ENCODE assay signal across 7 mouse cellular contexts in genomic region chr8:115249688-115250366, GRCm38 (mm10).
A peak's percentile ranks its signal among the peaks of the same experiment; 100 is the strongest.
DNase-seq lines count a peak whose midpoint lies in the region; ATAC-seq lines count a peak whose summit lies in the region.

No protein-coding gene starts in this region.

- H3K27ac ChIP-seq in neural tube, embryonic 11.5 days (ENCODE audit: low read depth, low read length), result no peak overlapping the region
- no peak overlapping the region for H3K27ac ChIP-seq in heart, embryonic 12.5 days (ENCODE audit: poor library complexity, severe bottlenecking)
- H3K27ac ChIP-seq in midbrain, embryonic 10.5 days (replicated peaks), result no peak overlapping the region

- no peak for ATAC-seq in neural tube, embryonic 11.5 days (ENCODE audit: insufficient read depth, low FRiP score, low TSS enrichment)
- ATAC-seq in heart, embryonic 12.5 days (ENCODE audit: insufficient number of reproducible peaks, low FRiP score), result no peak

- no peak overlapping the region for H3K4me3 ChIP-seq in neural tube, embryonic 11.5 days (ENCODE audit: low read depth, low read length)
- 0 out of 2 replicates have a peak overlapping the region, but pooled peaks have one; percentile 14 for H3K4me3 ChIP-seq in heart, embryonic 12.5 days
- peak overlapping the region; percentile 24; the same call in 1 of the 2 replicates for H3K4me3 ChIP-seq in midbrain, embryonic 10.5 days

- 0 out of 2 replicates have a peak, but pooled peaks cover 5% of the 10 kb centered on the region for H3K27me3 ChIP-seq in neural tube, embryonic 11.5 days (ENCODE audit: control insufficient read depth, insufficient read depth, low read length)
- H3K27me3 ChIP-seq in heart, embryonic 12.5 days (replicated peaks), result 0 out of 2 replicates have a peak, but pooled peaks cover 4% of the 10 kb centered on the region
- peaks cover 45% of the 10 kb centered on the region for H3K27me3 ChIP-seq in midbrain, embryonic 10.5 days (ENCODE audit: low read depth, poor library complexity, severe bottlenecking)

- H3K4me1 ChIP-seq in neural tube, embryonic 11.5 days (ENCODE audit: control insufficient read depth, insufficient read depth, low read length), result no peaks in the 10 kb centered on the region
- H3K4me1 ChIP-seq in heart, embryonic 12.5 days (replicated peaks), result peaks cover 8% of the 10 kb centered on the region; the same call in 1 of the 2 replicates
- peaks cover 10% of the 10 kb centered on the region for H3K4me1 ChIP-seq in midbrain, embryonic 10.5 days

- no peak for DNase-seq in neural tube, embryonic 11.5 days (ENCODE audit: low spot score)
- no peak for DNase-seq in neural tube, embryonic 10.5 days (ENCODE audit: extremely low spot score, low spot score)
- DNase-seq in kidney, adult 18-20 months, result peak; percentile 14
- no peak for DNase-seq in midbrain, embryonic 10.5 days (ENCODE audit: low spot score)
- DNase-seq in T-cell, adult 2 months (ENCODE audit: low spot score), result no peak
- DNase-seq in frontal cortex, postnatal 14 days (ENCODE audit: low spot score in 2 of 2), result no peak

- 0 out of 2 replicates have a peak overlapping the region, but pooled peaks have one; percentile 21 for H3K4me2 ChIP-seq in neural tube, embryonic 11.5 days (ENCODE audit: low read depth)
- H3K4me2 ChIP-seq in heart, embryonic 12.5 days, result peak overlapping the region; percentile 54

- no peak overlapping the region for H3K9ac ChIP-seq in neural tube, embryonic 11.5 days (ENCODE audit: low read length)
- H3K9ac ChIP-seq in heart, embryonic 12.5 days, result no peak overlapping the region

- no peaks in the 10 kb centered on the region for H3K36me3 ChIP-seq in neural tube, embryonic 11.5 days (ENCODE audit: control insufficient read depth, insufficient read depth, low read length)
- H3K36me3 ChIP-seq in heart, embryonic 12.5 days, result no peaks in the 10 kb centered on the region
- H3K36me3 ChIP-seq in midbrain, embryonic 10.5 days, result no peaks in the 10 kb centered on the region

- WGBS in neural tube, embryonic 11.5 days, result 32% methylated on average over 22 of the region's 22 CpGs
- WGBS in heart, embryonic 12.5 days, result 48% methylated on average over 22 of the region's 22 CpGs
- WGBS in midbrain, embryonic 10.5 days, result 48% methylated on average over 22 of the region's 22 CpGs

- no peaks in the 10 kb centered on the region for H3K9me3 ChIP-seq in neural tube, embryonic 11.5 days (ENCODE audit: control insufficient read depth, low read length)
- H3K9me3 ChIP-seq in heart, embryonic 12.5 days (replicated peaks), result no peaks in the 10 kb centered on the region; the same call in 1 of the 2 replicates
- no peaks in the 10 kb centered on the region for H3K9me3 ChIP-seq in midbrain, embryonic 10.5 days (replicated peaks)
